Mouse (Mus musculus) retina, embryonic 14.5 days (tissue): ENCODE results near the gene Arfgef2.

Source experiments
- DNase-seq: peaks from one replicate; pipeline ENCODE4 v3.0.0-alpha.2; 2015; ENCODE audit warnings: low spot score

Arfgef2 gene

GRCm38 (mm10) chr2:166906523-166907182 lies 101.3 kb downstream of the Arfgef2 start:
- DNase-seq, result no peak

DNA sequence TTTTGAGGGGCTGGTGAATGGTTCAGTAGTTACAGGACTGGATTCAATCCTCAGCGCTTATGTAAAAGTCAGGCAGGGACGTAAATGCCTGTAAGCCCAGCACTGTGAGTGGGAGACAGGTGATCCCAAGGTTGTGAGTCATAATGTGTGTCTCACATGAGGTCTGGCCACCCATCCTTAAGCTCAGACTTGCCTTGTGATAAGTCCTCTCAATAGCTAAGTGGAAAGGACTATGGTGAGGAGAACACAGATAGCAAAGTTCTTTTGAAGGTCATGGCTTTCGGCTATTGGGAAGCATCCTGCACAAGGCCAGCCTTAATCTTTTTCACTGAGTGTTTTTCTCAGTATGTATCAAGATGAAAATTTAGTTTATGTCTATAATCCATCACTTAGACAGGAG lies 104.3 kb downstream of the Arfgef2 start:
- no peak for DNase-seq

DNA sequence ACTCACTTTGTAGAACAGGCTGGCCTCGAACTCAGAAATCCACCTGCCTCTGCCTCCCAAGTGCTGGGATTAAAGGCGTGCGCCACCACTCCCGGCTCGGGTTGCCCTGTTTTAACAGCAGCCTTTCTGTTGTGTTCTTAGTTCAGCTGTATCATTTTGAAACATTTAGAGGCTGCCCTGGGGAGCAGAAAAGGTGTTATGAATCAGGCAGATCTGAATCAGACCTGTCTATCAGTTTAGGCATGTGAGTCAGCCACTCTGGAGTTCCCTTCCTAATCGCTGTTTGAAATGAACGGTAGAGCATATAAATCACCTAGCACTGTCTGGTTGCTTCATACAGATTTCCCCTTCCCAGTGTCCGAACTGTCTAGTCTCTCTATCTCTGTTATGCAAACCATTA lies 105.1 kb downstream of the Arfgef2 start:
- DNase-seq, result no peak

DNA sequence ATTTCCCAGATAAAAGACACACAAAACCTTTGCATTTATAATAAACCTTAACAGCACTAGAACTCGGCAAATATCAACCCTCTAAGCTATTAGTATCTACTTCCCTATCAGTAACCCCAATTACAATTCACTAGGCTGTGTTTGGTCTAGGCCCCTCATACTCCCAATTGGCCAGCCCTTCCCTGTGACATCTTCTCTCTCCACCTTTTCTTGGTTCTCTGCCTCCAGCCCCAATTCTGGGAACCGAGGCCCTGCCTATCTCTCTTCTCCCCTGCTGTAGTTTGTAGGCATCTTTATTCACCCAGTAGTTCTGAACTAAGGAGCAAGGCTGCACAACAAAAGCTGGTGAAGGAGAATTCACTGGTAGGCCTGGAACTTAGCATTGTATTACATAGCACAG lies 118.6 kb downstream of the Arfgef2 start:
- DNase-seq, result no peak

GRCm38 (mm10) chr2:166933943-166934342 lies 128.6 kb downstream of the Arfgef2 start:
- DNase-seq, result no peak

DNA sequence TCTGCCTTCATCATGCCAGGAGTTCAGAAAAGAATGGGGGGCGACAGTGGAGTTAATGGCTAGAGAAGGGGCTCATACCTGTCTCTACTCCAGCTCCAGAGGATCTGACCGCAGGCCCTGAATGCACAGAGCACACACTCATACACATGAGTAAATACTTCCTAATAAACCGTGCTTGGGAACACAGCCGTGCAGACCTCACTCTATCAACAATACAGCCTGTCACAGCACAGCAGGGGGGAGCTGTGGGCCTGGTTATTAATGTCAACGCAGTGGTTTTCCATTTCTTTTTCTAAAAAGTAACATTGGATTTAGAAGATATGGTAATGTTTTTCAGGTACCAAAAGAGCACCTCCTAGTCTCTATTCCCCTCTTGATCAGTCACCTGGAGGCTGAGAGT lies 129.0 kb downstream of the Arfgef2 start:
- DNase-seq, result no peak

DNA sequence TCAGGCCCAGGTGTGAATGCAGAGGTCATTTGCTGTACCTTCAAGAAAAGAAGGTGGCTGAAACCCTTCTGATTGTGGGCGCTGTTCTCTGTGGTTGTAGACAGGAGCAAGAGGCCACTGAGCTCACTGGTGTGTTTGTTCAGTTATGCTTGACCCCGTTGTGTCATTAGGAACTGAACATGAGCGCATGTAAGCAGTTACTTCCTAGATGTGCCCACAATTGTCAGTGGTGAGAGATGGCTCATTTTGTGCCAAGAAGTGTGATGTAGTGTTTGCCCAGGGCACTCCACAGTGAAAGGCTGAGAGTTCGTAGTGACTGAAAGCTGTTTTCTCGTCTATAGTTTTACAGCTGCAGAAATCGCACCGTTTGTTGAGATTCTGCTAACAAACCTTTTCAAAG lies 130.2 kb downstream of the Arfgef2 start:
- DNase-seq, result no peak

DNA sequence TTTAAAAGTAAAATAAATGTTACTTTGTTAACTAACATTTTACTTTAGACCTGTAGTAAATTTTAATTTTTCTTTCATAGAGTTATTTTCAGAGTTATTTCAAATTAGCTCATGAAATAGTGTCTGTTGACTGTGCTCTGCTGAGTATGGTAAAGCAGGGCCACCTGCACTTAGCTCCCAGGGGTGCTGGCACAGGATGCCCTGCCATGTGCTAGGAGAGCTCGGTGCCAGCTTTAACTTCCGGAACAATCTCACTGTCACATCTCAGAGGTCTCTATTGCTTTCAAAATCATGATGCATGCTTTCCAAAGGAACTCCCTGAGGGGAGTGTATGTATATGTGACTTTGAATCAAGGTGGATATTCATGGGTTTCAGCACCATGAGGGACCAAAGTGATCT lies 130.8 kb downstream of the Arfgef2 start:
- no peak for DNase-seq

DNA sequence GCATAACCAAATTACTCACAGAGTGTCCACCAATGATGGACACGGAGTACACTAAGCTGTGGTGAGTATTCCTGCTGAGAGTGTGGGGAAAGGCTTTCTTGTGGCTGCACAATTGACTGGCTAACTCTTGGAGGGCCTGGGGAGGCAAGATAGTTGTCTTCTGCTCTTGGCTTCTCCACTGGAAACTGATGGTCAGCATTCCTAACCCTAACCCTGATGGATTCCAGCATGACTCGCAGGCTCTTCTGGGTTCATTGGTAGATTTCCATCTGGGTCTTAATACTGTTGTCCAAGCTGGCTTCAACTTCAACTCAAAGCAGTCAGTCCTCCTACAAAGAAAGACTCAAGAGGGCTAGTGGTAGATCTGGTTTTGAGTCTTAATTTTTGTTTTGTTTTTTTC lies 137.8 kb downstream of the Arfgef2 start:
- no peak for DNase-seq

DNA sequence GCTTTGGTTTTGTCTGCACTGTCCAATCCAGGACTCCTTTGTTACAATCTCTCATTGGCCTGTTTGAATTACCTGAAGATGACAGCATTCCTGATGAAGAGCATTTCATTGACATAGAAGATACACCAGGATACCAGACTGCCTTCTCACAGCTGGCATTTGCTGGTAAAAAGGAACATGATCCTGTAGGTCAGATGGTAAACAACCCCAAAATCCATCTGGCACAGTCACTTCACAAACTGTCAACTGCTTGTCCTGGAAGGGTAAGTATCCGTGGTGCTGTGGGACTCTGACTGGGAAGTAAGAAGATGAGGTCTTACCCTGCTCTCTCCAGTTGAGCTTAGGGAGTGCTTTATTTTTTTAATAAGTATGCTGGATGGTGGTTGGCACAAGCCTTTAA lies 139.0 kb downstream of the Arfgef2 start:
- DNase-seq, result no peak

GRCm38 (mm10) chr2:166945456-166945855 lies 140.1 kb downstream of the Arfgef2 start:
- DNase-seq, result peak; percentile 32
